Mouse (Mus musculus): ENCODE results near the gene Polr3a. TPM values are rescaled to one million over a fixed set of nuclear protein-coding genes. Genes with fewer than 3 reads are reported as not detected.

Gene Polr3a
- polyA plus RNA-seq (2012; rRNA removed), result 13.6 and 14.3 TPM in 2 replicates

- H3K27me3 ChIP-seq (ENCODE audit: control insufficient read depth, insufficient read depth, low read length), result no peaks in the 10 kb centered on the region
- H3K27ac ChIP-seq (ENCODE audit: control insufficient read depth, insufficient read depth, low read length), result no peak within 1 kb of the TSS
- under 1% methylated on average over 30 of the region's 30 CpGs for WGBS
- H3K4me3 ChIP-seq (ENCODE audit: control insufficient read depth, insufficient read depth, low read length), result peak within 1 kb of the TSS; percentile 60
- H3K36me3 ChIP-seq (ENCODE audit: control insufficient read depth, insufficient read depth, low read length), result peaks cover 23% of the 10 kb centered on the region
- peaks cover 12% of the 10 kb centered on the region for H3K4me1 ChIP-seq (replicated peaks; ENCODE audit: control insufficient read depth, insufficient read depth, low read length)
- DNase-seq, result peak; percentile 90
- TF ChIP-seq POLR2A (IDR thresholded peaks at IDR 0.05; ENCODE audit: control insufficient read depth, extremely low read depth, insufficient read depth, low read length, poor library complexity) (no peak), CTCF (IDR thresholded peaks at IDR 0.05; ENCODE audit: borderline replicate concordance, control insufficient read depth, extremely low read depth, insufficient read depth, low read length, poor library complexity) (peak; percentile 91)
Measured at GRCm38 (mm10) chr14:24486773-24487227, at the start of gene Polr3a, which contains the start of gene Rps24. TSS of gene Polr3a (minus strand) at chr14:24487058. TSS of gene Rps24 (plus strand) at chr14:24487125.

GRCm38 (mm10) chr14:24534865-24535545 is 48.1 kb upstream of the Polr3a start:
- H3K27me3 ChIP-seq (ENCODE audit: control insufficient read depth, insufficient read depth, low read length), result no peaks in the 10 kb centered on the region
- no peak for DNase-seq
- WGBS, result 91% methylated on average over 9 of the region's 9 CpGs
- no peaks in the 10 kb centered on the region for H3K36me3 ChIP-seq (ENCODE audit: control insufficient read depth, insufficient read depth, low read length)
- H3K4me3 ChIP-seq (ENCODE audit: control insufficient read depth, insufficient read depth, low read length), result no peak overlapping the region
- no peak overlapping the region for H3K27ac ChIP-seq (ENCODE audit: control insufficient read depth, insufficient read depth, low read length)
- no peak for TF ChIP-seq CTCF (IDR thresholded peaks at IDR 0.05; ENCODE audit: borderline replicate concordance, control insufficient read depth, extremely low read depth, insufficient read depth, low read length, poor library complexity)
- no peak for TF ChIP-seq POLR2A (IDR thresholded peaks at IDR 0.05; ENCODE audit: control insufficient read depth, extremely low read depth, insufficient read depth, low read length, poor library complexity)
- H3K4me1 ChIP-seq (replicated peaks; ENCODE audit: control insufficient read depth, insufficient read depth, low read length), result no peaks in the 10 kb centered on the region

GRCm38 (mm10) chr14:24530228-24530627 is 43.4 kb upstream of the Polr3a start:
- WGBS, result 26% methylated on average over 6 of the region's 6 CpGs

GRCm38 (mm10) chr14:24526440-24526839 is 39.6 kb upstream of the Polr3a start:
- H3K27ac ChIP-seq (ENCODE audit: control insufficient read depth, insufficient read depth, low read length), result no peak overlapping the region
- 89% methylated on average over 10 of the region's 10 CpGs for WGBS
- no peaks in the 10 kb centered on the region for H3K36me3 ChIP-seq (ENCODE audit: control insufficient read depth, insufficient read depth, low read length)
- TF ChIP-seq CTCF (IDR thresholded peaks at IDR 0.05; ENCODE audit: borderline replicate concordance, control insufficient read depth, extremely low read depth, insufficient read depth, low read length, poor library complexity) (no peak), POLR2A (IDR thresholded peaks at IDR 0.05; ENCODE audit: control insufficient read depth, extremely low read depth, insufficient read depth, low read length, poor library complexity) (no peak)
- no peak for DNase-seq
- no peaks in the 10 kb centered on the region for H3K27me3 ChIP-seq (ENCODE audit: control insufficient read depth, insufficient read depth, low read length)
- H3K4me3 ChIP-seq (ENCODE audit: control insufficient read depth, insufficient read depth, low read length), result no peak overlapping the region
- H3K4me1 ChIP-seq (replicated peaks; ENCODE audit: control insufficient read depth, insufficient read depth, low read length), result no peaks in the 10 kb centered on the region

More at GRCm38 (mm10) chr14:24530228-24530627, 43.4 kb upstream of the Polr3a start:
- DNase-seq, result no peak
- Histone ChIP-seq H3K27ac (ENCODE audit: control insufficient read depth, insufficient read depth, low read length) (no peak overlapping the region), H3K36me3 (ENCODE audit: control insufficient read depth, insufficient read depth, low read length) (no peaks in the 10 kb centered on the region), H3K4me1 (replicated peaks; ENCODE audit: control insufficient read depth, insufficient read depth, low read length) (no peaks in the 10 kb centered on the region), H3K27me3 (ENCODE audit: control insufficient read depth, insufficient read depth, low read length) (no peaks in the 10 kb centered on the region), H3K4me3 (ENCODE audit: control insufficient read depth, insufficient read depth, low read length) (no peak overlapping the region)
- TF ChIP-seq CTCF (IDR thresholded peaks at IDR 0.05; ENCODE audit: borderline replicate concordance, control insufficient read depth, extremely low read depth, insufficient read depth, low read length, poor library complexity), result no peak
- TF ChIP-seq POLR2A (IDR thresholded peaks at IDR 0.05; ENCODE audit: control insufficient read depth, extremely low read depth, insufficient read depth, low read length, poor library complexity), result no peak

GRCm38 (mm10) chr14:24525677-24526415 is 39.0 kb upstream of the Polr3a start:
- no peak for DNase-seq
- H3K27ac ChIP-seq (ENCODE audit: control insufficient read depth, insufficient read depth, low read length), result no peak overlapping the region
- no peaks in the 10 kb centered on the region for H3K4me1 ChIP-seq (replicated peaks; ENCODE audit: control insufficient read depth, insufficient read depth, low read length)
- 87% methylated on average over 10 of the region's 10 CpGs for WGBS
- H3K27me3 ChIP-seq (ENCODE audit: control insufficient read depth, insufficient read depth, low read length), result no peaks in the 10 kb centered on the region
- H3K4me3 ChIP-seq (ENCODE audit: control insufficient read depth, insufficient read depth, low read length), result no peak overlapping the region
- TF ChIP-seq POLR2A (IDR thresholded peaks at IDR 0.05; ENCODE audit: control insufficient read depth, extremely low read depth, insufficient read depth, low read length, poor library complexity) (no peak), CTCF (IDR thresholded peaks at IDR 0.05; ENCODE audit: borderline replicate concordance, control insufficient read depth, extremely low read depth, insufficient read depth, low read length, poor library complexity) (no peak)
- H3K36me3 ChIP-seq (ENCODE audit: control insufficient read depth, insufficient read depth, low read length), result no peaks in the 10 kb centered on the region

- Histone ChIP-seq H3K27ac (ENCODE audit: control insufficient read depth, insufficient read depth, low read length) (no peak overlapping the region), H3K4me3 (ENCODE audit: control insufficient read depth, insufficient read depth, low read length) (no peak overlapping the region), H3K36me3 (ENCODE audit: control insufficient read depth, insufficient read depth, low read length) (no peaks in the 10 kb centered on the region), H3K4me1 (replicated peaks; ENCODE audit: control insufficient read depth, insufficient read depth, low read length) (no peaks in the 10 kb centered on the region), H3K27me3 (ENCODE audit: control insufficient read depth, insufficient read depth, low read length) (no peaks in the 10 kb centered on the region)
- no peak for DNase-seq
- no peak for TF ChIP-seq CTCF (IDR thresholded peaks at IDR 0.05; ENCODE audit: borderline replicate concordance, control insufficient read depth, extremely low read depth, insufficient read depth, low read length, poor library complexity)
- TF ChIP-seq POLR2A (IDR thresholded peaks at IDR 0.05; ENCODE audit: control insufficient read depth, extremely low read depth, insufficient read depth, low read length, poor library complexity), result no peak
- WGBS, result 88% methylated on average over 3 of the region's 3 CpGs
Measured at GRCm38 (mm10) chr14:24525137-24525536, 38.3 kb upstream of the Polr3a start.

All from thymus, adult 2 months (tissue).